Mouse (Mus musculus) erythroid progenitor cell, adult 5-6 weeks (primary cell): ENCODE measurements at regions not wholly inside any gene's neighbourhood (a gene's known extent, or its start where the extent isn't known, plus 50 kb on each side); places are given as distances from the start of the nearest gene placed in this dataset.
"Not testable (repeated sequence)": the region's sequence is repeated elsewhere in the genome, so short reads cannot be mapped to it uniquely, and the experiment has no call there.

Experiments used
- ATAC-seq: replicated peaks from 2 replicates; pipeline ENCODE4 v1.8.0; 2016; ENCODE audit warnings: moderate number of reproducible peaks, mild to moderate bottlenecking, moderate TSS enrichment, inconsistent platforms; ENCODE audit not compliant: poor library complexity, low FRiP score, severe bottlenecking

GRCm38 (mm10) chr8:20436956-20437355 lies 73.9 kb upstream of the Gm15319 start:
- ATAC-seq, result not testable (repeated sequence)

GRCm38 (mm10) chr8:20433236-20433635 lies 70.2 kb upstream of the Gm15319 start:
- not testable (repeated sequence) for ATAC-seq

GRCm38 (mm10) chr8:20429469-20429868 lies 66.5 kb upstream of the Gm15319 start:
- not testable (repeated sequence) for ATAC-seq

GRCm38 (mm10) chr8:20424903-20425222 lies 61.9 kb upstream of the Gm15319 start:
- ATAC-seq, result not testable (repeated sequence)

- ATAC-seq, result peak; percentile 100
Observed at GRCm38 (mm10) chr8:20424104-20424902, 61.3 kb upstream of the Gm15319 start.

- ATAC-seq, result not testable (repeated sequence)
Observed at GRCm38 (mm10) chr8:20420807-20421206, 57.8 kb upstream of the Gm15319 start.
